Mouse (Mus musculus) embryonic facial prominence, embryonic 13.5 days (tissue): ENCODE measurements around the gene Slc29a1. TPM values are rescaled to one million over a fixed set of nuclear protein-coding genes. Genes with fewer than 3 reads are reported as not detected.
"Not testable (repeated sequence)": the region's sequence is repeated elsewhere in the genome, so short reads cannot be mapped to it uniquely, and the experiment has no call there.

Experiments
- ATAC-seq: fragments of 200-750 bp; cut with Nextera tagmentation; 2 replicates; pipeline ENCODE4 v1.8.0; 2017; ENCODE audit warnings: low read depth; ENCODE audit not compliant: insufficient number of reproducible peaks, insufficient read depth, low FRiP score, low TSS enrichment
- H3K27ac ChIP-seq: fragments of 300-500 bp; sonication (generic); 2 replicates; pipeline ENCODE4 v1.5.1; 2015; ENCODE audit warnings: moderate library complexity, mild to moderate bottlenecking, inconsistent platforms
- H3K27me3 ChIP-seq: fragments of 300-500 bp; sonication (generic); 2 replicates; pipeline ENCODE4 v1.6.1; 2015; ENCODE audit warnings: mild to moderate bottlenecking, inconsistent platforms
- H3K36me3 ChIP-seq: fragments of 300-500 bp; sonication (generic); 2 replicates; pipeline ENCODE4 v1.6.1; 2015; ENCODE audit warnings: mild to moderate bottlenecking, inconsistent platforms
- H3K4me1 ChIP-seq: fragments of 300-500 bp; sonication (generic); 2 replicates; pipeline ENCODE4 v1.6.1; 2015; ENCODE audit warnings: inconsistent platforms
- H3K4me2 ChIP-seq: fragments of 300-500 bp; sonication (generic); 2 replicates; pipeline ENCODE4 v1.6.1; 2015; ENCODE audit warnings: moderate library complexity, mild to moderate bottlenecking, inconsistent platforms
- H3K4me3 ChIP-seq: fragments of 300-500 bp; sonication (generic); 2 replicates; pipeline ENCODE4 v1.5.1; 2015; ENCODE audit warnings: mild to moderate bottlenecking, inconsistent platforms
- H3K9ac ChIP-seq: fragments of 300-500 bp; sonication (generic); 2 replicates; pipeline ENCODE4 v1.6.1; 2015; ENCODE audit warnings: mild to moderate bottlenecking, inconsistent platforms
- H3K9me3 ChIP-seq: fragments of 300-500 bp; sonication (generic); 2 replicates; pipeline ENCODE4 v1.6.1; 2016; ENCODE audit warnings: inconsistent platforms
- WGBS: fragments of 180-500 bp; shearing (Covaris S2); methylation state at CpG from one replicate; pipeline ENCODE4 v1.1.7; 2015; ENCODE audit warnings: mixed read lengths; 5-methylcytosine and 5-hydroxymethylcytosine counted together
- polyA plus RNA-seq: library from polyadenylated mRNA; unstranded; fragments of >200 nt; fragmentation: Nextera tagmentation; extraction: Ambion mirVana; gene quantifications from 2 replicates; pipeline ENCODE4 v1.2.1, GENCODE M21; 2015

The Slc29a1 gene
- polyA plus RNA-seq, 1 experiment from 2014 or later = 69.8 TPM

DNA sequence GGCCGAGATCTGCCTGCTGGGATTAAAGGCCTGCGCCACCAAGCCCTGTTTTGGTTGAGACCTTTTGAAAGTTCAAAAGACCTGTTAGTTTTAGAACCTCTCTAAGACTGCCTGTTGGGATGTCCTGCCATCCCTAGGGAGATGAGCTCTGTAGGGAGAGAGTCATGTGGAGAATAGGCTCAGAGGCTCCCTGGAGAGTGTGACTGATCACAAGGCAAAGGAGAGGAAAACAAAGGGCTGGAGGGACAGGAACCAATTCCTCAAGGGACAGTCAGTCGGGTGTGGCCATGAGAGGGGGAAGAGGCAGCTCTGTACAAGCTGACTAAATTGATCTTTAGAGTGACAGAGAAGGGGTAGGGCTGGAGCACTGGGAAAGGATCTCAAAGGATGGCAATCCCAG, 28.8 kb upstream of the Slc29a1 start:
- Histone ChIP-seq H3K9ac (no peak overlapping the region), H3K27ac (no peak overlapping the region), H3K4me1 (peaks cover 14% of the 10 kb centered on the region), H3K4me2 (no peak overlapping the region), H3K9me3 (no peaks in the 10 kb centered on the region), H3K4me3 (no peak overlapping the region), H3K27me3 (no peaks in the 10 kb centered on the region), H3K36me3 (no peaks in the 10 kb centered on the region)
- ATAC-seq = no peak
- 27% methylated on average over 3 of the region's 3 CpGs for WGBS

DNA sequence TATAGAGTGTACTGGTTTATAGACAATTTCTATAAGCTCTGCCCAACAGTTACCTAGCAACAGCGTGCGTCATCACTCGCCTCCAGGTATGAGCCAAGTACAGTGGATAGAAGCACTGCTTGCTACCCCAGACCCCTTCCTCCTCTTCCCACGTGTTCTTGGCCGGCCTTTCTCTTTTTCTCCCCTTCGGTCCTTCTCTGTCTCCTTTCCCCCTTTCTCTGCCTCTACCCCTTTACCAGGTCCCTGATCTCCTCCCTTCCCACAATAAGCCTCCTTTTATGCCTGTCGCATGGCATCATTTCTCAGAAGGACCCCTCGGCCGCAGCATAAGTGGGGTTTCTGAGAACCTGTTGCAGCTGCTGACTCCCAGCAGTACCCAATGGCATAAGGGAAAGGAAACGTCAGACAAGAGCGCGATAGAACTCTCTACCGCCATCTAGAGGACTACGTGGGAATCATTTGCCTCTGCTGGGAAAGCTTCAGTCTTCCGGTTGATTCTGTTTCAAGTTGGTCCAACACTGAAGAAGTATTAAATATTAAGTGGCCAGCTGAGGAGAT, 27.2 kb upstream of the Slc29a1 start:
- no peaks in the 10 kb centered on the region for H3K27me3 ChIP-seq
- 20% methylated on average over 15 of the region's 15 CpGs for WGBS
- peak overlapping the region; percentile 38; the same call in 1 of the 2 replicates for H3K9ac ChIP-seq
- H3K36me3 ChIP-seq = no peaks in the 10 kb centered on the region
- no peaks in the 10 kb centered on the region for H3K9me3 ChIP-seq
- no peak for ATAC-seq
- H3K4me1 ChIP-seq = peaks cover 14% of the 10 kb centered on the region
- no peak overlapping the region for H3K27ac ChIP-seq
- H3K4me2 ChIP-seq = peak overlapping the region; percentile 51
- H3K4me3 ChIP-seq = peak overlapping the region; percentile 17; the same call in 1 of the 2 replicates

DNA sequence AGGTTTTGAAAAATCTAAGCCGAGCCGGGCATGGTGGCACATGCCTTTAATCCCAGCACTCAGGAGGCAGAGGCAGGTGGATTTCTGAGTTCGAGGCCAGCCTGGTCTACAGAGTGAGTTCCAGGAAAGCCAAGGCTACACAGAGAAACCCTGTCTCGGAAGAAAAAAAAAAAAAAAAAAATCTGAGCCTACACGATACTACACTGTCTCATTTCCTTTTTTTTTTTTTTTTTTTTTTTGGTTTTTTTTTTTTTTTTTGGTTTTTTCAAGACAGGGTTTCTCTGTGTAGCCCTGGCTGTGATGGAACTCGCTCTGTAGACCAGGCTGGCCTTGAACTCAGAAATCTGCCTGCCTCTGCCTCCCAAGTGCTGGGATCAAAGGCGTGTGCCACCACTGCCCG, 24.0 kb upstream of the Slc29a1 start:
- H3K9ac ChIP-seq, H3K27me3 ChIP-seq, H3K4me3 ChIP-seq, H3K36me3 ChIP-seq, H3K27ac ChIP-seq, H3K9me3 ChIP-seq, ATAC-seq, H3K4me2 ChIP-seq: not testable (repeated sequence)
- peaks cover 15% of the 10 kb centered on the region for H3K4me1 ChIP-seq
- WGBS = 89% methylated on average over 8 of the region's 8 CpGs

DNA sequence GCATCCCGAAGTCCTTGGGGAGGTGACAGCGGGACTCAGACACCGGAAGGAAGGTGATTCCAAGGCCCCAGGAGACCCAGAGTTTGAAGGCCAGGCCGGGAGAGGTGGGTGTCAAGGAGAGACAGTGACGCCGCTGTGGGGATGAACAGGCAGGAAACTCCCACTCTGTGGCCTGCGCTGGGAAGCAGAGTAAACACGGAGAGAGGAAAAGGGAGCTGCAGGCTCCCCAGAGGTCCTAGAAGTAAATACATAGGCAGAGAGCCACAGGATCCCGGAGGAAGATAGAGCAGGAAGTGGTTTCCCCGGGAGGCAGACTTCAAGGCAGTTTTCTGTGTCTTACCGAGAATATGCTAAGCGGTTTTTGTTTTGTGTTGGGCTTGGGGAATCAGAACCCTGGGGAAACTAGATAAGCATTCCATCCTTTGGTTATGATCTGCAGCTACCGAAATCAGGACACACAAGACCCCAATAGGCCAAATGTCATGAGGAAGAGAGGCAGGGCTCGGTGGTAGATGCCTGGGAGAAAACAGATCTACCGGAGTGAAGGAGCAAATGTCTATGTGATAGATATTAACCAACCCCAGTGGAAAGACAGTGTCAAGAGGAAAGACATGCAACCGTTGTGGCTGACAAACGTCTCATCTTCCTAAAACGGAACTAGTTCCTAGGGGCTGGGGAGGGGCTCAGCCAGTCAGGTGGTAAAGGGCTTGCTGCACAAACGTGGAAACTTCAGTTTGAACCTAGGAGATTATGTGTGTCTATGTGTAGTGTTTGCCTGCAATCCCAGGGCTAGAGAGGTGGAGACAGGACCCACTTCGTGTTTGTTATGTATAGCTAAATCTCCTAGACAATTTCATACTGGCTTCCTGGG, 20.2 kb upstream of the Slc29a1 start:
- peak overlapping the region; percentile 17; the same call in 1 of the 2 replicates for H3K4me3 ChIP-seq
- 22% methylated on average over 20 of the region's 20 CpGs for WGBS
- peaks cover 16% of the 10 kb centered on the region for H3K4me1 ChIP-seq
- no peak for ATAC-seq
- no peaks in the 10 kb centered on the region for H3K27me3 ChIP-seq
- H3K27ac ChIP-seq = peak overlapping the region; percentile 57; the same call in 1 of the 2 replicates
- peak overlapping the region; percentile 47 for H3K4me2 ChIP-seq
- no peaks in the 10 kb centered on the region for H3K9me3 ChIP-seq
- peak overlapping the region; percentile 58; the same call in 1 of the 2 replicates for H3K9ac ChIP-seq
- H3K36me3 ChIP-seq = no peaks in the 10 kb centered on the region

DNA sequence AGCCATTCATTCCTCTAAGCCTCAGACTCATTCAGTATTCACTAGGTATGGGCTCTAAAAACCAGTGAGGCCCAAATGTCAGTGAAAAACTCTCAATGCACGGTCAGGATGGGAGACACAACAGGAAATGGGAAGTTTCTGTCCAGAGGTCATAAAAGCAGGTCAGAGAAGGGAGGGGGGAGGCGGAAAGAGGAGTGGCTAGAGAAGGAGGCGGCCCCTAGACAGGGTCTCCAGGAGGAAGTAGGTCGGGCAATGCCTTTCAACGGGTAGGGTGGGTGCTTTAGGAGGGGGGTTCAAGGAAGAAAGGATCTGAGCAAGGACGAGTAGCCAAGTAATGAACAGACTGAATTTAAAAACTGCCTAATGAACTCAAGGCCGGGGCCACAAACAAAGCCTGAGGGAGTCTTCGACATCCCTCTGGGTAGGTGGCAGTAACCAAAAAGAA, 19.6 kb upstream of the Slc29a1 start:
- Histone ChIP-seq H3K4me3 (peak overlapping the region; percentile 17; the same call in 1 of the 2 replicates), H3K36me3 (no peaks in the 10 kb centered on the region), H3K9ac (peak overlapping the region; percentile 58; the same call in 1 of the 2 replicates), H3K27ac (peak overlapping the region; percentile 57; the same call in 1 of the 2 replicates), H3K4me1 (peaks cover 16% of the 10 kb centered on the region), H3K27me3 (no peaks in the 10 kb centered on the region), H3K4me2 (peak overlapping the region; percentile 47), H3K9me3 (no peaks in the 10 kb centered on the region)
- WGBS = 19% methylated on average over 8 of the region's 8 CpGs
- no peak for ATAC-seq

DNA sequence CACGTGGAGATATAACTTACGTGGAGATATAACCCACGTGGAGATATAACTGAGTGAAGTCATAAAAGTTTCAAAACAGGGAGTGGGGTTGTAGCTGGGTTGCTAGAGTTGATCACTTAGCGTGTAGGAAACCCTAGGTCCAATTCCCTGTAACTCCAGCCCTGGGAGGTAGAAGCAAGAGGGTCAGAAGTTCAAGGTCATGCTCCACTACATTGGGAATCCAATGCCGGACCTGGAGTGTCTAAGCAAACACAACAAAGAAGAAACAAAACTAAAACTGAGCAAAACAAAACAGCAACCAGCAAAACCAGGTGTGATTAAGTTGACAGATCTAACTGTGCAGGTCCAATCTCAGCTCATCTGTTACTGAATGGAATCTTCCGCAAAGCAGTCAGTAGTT, 18.2 kb upstream of the Slc29a1 start:
- H3K27ac ChIP-seq = no peak overlapping the region
- H3K36me3 ChIP-seq = no peaks in the 10 kb centered on the region
- 90% methylated on average over 6 of the region's 6 CpGs for WGBS
- ATAC-seq = no peak
- no peak overlapping the region for H3K9ac ChIP-seq
- H3K4me2 ChIP-seq = no peak overlapping the region
- no peaks in the 10 kb centered on the region for H3K27me3 ChIP-seq
- H3K4me3 ChIP-seq = no peak overlapping the region
- H3K4me1 ChIP-seq = peaks cover 16% of the 10 kb centered on the region
- H3K9me3 ChIP-seq = no peaks in the 10 kb centered on the region

DNA sequence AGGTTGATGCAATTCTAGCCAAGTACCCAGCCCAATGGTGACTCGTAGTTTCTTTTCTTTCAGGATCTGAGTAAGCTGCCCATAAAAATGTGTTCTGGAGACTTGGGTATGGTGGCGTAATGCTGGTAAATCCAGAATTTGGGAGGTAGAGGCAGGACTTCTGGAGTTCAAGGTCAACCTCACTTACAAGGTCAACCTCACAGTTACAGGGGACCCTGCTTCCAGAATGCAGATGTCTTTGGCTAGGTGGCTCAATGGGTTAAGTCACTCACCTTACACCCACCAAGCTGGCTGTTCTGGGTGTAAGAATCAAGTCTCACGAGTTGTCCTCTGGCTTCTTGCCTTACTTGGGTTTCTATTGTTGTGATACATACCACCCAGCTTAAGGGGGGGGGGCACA, 17.3 kb upstream of the Slc29a1 start:
- no peak overlapping the region for H3K4me2 ChIP-seq
- H3K4me1 ChIP-seq = peaks cover 16% of the 10 kb centered on the region
- no peaks in the 10 kb centered on the region for H3K9me3 ChIP-seq
- ATAC-seq = no peak
- no peak overlapping the region for H3K9ac ChIP-seq
- 66% methylated on average over 3 of the region's 3 CpGs for WGBS
- H3K27me3 ChIP-seq = no peaks in the 10 kb centered on the region
- no peak overlapping the region for H3K4me3 ChIP-seq
- H3K36me3 ChIP-seq = no peaks in the 10 kb centered on the region
- no peak overlapping the region for H3K27ac ChIP-seq

DNA sequence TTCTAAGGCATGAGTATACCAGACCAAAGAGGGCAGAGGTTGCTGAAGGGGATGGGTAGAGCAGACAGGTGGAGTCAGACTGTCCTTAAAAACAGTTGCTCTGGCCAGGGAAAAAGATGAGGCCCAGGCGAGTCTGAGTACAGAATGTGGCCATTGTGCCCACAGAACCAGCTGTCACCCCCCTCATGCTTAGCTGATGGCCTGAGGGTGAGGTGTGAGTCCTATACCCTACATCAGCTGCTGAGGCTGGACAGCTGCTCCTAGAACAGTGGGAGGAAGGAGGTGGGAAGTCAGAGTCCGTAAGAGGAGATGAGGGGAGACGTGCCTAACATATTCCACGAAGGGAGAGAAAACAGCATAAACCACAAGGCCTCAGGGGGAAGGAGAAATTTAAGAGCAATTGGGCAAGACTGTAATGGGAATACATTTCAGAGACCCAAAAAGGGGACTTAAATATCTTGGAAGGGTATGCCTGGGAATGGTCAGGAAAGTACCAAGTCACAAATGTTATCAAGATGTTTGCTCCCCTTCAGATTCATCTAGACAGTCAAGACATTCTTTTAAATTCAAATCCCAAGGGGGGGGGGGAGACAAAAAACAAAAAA, 16.7 kb upstream of the Slc29a1 start:
- Histone ChIP-seq H3K4me2 (no peak overlapping the region), H3K4me3 (no peak overlapping the region), H3K9ac (no peak overlapping the region), H3K27me3 (no peaks in the 10 kb centered on the region), H3K9me3 (no peaks in the 10 kb centered on the region), H3K27ac (no peak overlapping the region), H3K4me1 (peaks cover 16% of the 10 kb centered on the region), H3K36me3 (no peaks in the 10 kb centered on the region)
- ATAC-seq = no peak
- 24% methylated on average over 4 of the region's 4 CpGs for WGBS

DNA sequence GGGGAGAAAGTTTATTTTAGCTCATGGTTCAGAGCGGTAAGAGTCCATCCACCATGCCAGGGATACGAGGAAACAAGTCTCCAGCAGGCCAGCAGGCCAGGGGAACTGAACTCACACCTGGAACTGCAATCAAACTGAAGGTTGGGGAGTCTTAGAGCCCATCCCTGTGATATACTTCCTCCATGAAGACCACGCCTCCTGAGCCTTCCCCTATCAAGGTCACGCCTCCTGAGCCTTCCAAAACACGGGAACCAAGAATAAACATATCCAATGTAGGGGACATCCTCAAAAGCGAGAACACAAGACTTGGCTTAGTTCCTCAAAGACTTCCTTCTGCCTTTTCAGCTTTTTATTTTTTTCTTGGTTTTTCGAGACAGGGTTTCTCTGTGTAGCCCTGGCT, 13.5 kb upstream of the Slc29a1 start:
- H3K27ac ChIP-seq = no peak overlapping the region

DNA sequence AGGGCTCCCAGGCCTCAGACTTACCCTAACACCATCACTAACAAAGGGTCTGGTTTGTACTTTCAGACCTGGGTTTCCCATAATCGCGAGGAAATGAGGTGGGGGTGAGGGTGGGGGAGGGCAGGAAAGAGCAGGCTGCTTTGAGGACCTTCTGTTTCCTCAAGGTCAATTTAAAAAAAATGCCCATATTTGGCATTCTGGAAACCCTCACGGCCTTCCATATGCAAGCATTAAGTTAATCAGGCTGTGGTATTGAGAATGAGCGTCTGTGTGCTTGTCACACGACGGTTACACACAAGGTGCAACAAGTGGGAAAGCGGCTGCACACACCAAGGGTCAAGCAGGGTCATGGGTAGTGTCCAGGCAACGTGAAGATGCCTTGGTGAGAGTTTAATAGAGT, 12.6 kb upstream of the Slc29a1 start:
- WGBS = 76% methylated on average over 8 of the region's 8 CpGs
- Histone ChIP-seq H3K4me2 (no peak overlapping the region), H3K9ac (no peak overlapping the region), H3K27me3 (no peaks in the 10 kb centered on the region), H3K36me3 (no peaks in the 10 kb centered on the region), H3K4me1 (peaks cover 13% of the 10 kb centered on the region), H3K4me3 (no peak overlapping the region), H3K27ac (no peak overlapping the region), H3K9me3 (0 out of 2 replicates have a peak, but pooled peaks cover 3% of the 10 kb centered on the region)
- ATAC-seq = no peak

More for the DNA sequence above, 13.5 kb upstream of the Slc29a1 start:
- no peak overlapping the region for H3K4me2 ChIP-seq
- H3K4me1 ChIP-seq = peaks cover 13% of the 10 kb centered on the region
- 87% methylated on average over 7 of the region's 7 CpGs for WGBS
- no peak overlapping the region for H3K4me3 ChIP-seq
- no peaks in the 10 kb centered on the region for H3K9me3 ChIP-seq
- H3K36me3 ChIP-seq = no peaks in the 10 kb centered on the region
- H3K27me3 ChIP-seq = no peaks in the 10 kb centered on the region
- no peak for ATAC-seq
- no peak overlapping the region for H3K9ac ChIP-seq

DNA sequence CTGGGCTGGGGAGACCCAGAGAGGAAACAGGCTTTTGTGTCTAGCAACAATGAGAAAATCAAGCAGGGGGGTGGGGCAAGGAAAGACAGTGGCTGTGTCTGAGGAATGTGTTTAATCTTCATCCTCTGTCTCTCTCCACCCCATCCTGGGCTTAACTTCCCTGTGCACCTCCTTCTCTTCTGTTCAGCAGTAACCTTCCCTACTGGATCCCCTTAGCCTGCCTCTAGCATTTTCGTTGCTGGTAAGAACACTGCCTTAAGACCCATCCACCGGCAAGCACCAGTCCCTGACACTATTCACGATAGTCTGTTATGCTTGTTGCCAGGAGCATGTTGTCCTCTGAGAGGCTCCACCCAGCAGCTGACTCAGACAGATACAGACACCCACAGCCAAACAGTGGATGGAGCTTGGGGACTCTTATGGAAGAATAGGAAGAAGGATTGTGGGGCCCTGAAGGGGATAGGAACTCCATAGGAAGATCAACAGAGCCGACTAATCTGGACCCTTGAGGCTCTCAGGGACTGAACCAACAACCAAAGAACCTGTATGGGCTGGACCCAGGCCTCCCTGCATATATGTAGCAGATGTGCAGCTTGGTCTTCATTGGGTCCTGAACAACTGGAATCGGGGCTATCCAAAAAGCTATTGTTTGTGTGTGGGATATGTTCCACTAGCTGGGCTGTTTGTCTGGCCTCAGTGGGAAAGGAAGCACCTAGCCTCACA, 10.9 kb upstream of the Slc29a1 start:
- Histone ChIP-seq H3K4me3 (no peak overlapping the region), H3K9ac (no peak overlapping the region), H3K36me3 (no peaks in the 10 kb centered on the region), H3K9me3 (0 out of 2 replicates have a peak, but pooled peaks cover 3% of the 10 kb centered on the region), H3K4me1 (peaks cover 8% of the 10 kb centered on the region; the same call in 1 of the 2 replicates), H3K4me2 (no peak overlapping the region), H3K27ac (peak overlapping the region; percentile 11; the same call in 1 of the 2 replicates), H3K27me3 (no peaks in the 10 kb centered on the region)
- 37% methylated on average over 5 of the region's 5 CpGs for WGBS
- no peak for ATAC-seq
